Mouse (Mus musculus) hindbrain, embryonic 12.5 days (tissue): ENCODE data around the gene Cers5. TPM values are rescaled to one million over a fixed set of nuclear protein-coding genes. Genes with fewer than 3 reads are reported as not detected.
"Not testable (repeated sequence)": the region's sequence is repeated elsewhere in the genome, so short reads cannot be mapped to it uniquely, and the experiment has no call there.

ENCODE experiments used
- ATAC-seq: fragments of 200-750 bp; cut with Nextera tagmentation; 2 replicates; pipeline ENCODE4 v1.8.0; 2017; ENCODE audit warnings: moderate TSS enrichment; ENCODE audit not compliant: low FRiP score
- H3K27ac ChIP-seq: fragments of 300-500 bp; sonication (generic); 2 replicates; pipeline ENCODE4 v1.5.1; 2016; ENCODE audit warnings: mild to moderate bottlenecking
- H3K27me3 ChIP-seq: fragments of 300-500 bp; sonication (generic); 2 replicates; pipeline ENCODE4 v1.6.1; 2016; ENCODE audit warnings: mild to moderate bottlenecking
- H3K36me3 ChIP-seq: fragments of 300-500 bp; sonication (generic); 2 replicates; pipeline ENCODE4 v1.6.1; 2016; ENCODE audit warnings: mild to moderate bottlenecking
- H3K4me1 ChIP-seq: fragments of 300-500 bp; sonication (generic); 2 replicates; pipeline ENCODE4 v1.6.1; 2016
- H3K4me2 ChIP-seq: fragments of 300-500 bp; sonication (generic); replicated peaks from 2 replicates; pipeline ENCODE4 v1.6.1; 2016; ENCODE audit warnings: mild to moderate bottlenecking
- H3K4me3 ChIP-seq: fragments of 300-500 bp; sonication (generic); 2 replicates; pipeline ENCODE4 v1.5.1; 2016; ENCODE audit warnings: mild to moderate bottlenecking
- H3K9ac ChIP-seq: fragments of 300-500 bp; sonication (generic); 2 replicates; pipeline ENCODE4 v1.6.1; 2016; ENCODE audit warnings: mild to moderate bottlenecking, moderate library complexity
- H3K9me3 ChIP-seq: fragments of 300-500 bp; sonication (generic); replicated peaks from 2 replicates; pipeline ENCODE4 v1.6.1; 2016; ENCODE audit warnings: mild to moderate bottlenecking
- WGBS: fragments of 180-500 bp; shearing (Covaris S2); methylation state at CpG from one replicate; pipeline ENCODE4 v1.1.7; 2016; 5-methylcytosine and 5-hydroxymethylcytosine counted together
- polyA plus RNA-seq: library from polyadenylated mRNA; unstranded; fragments of >200 nt; fragmentation: Nextera tagmentation; extraction: Ambion mirVana; gene quantifications from 2 replicates; pipeline ENCODE4 v1.2.1, GENCODE M21; 2016

Gene Cers5
- polyA plus RNA-seq, 1 experiment from 2014 or later = 66.8 TPM

- Histone ChIP-seq H3K4me1 (peaks cover under 1% of the 10 kb centered on the region), H3K9ac (no peak overlapping the region), H3K9me3 (0 out of 2 replicates have a peak, but pooled peaks cover 4% of the 10 kb centered on the region), H3K27me3 (no peaks in the 10 kb centered on the region), H3K4me3 (no peak overlapping the region), H3K36me3 (peaks cover 57% of the 10 kb centered on the region), H3K27ac (no peak overlapping the region), H3K4me2 (no peak overlapping the region)
- WGBS = 93% methylated on average over 3 of the region's 3 CpGs
- ATAC-seq = no peak
Measured at GRCm38 (mm10) chr15:99731678-99732077, 41.0 kb downstream of the Cers5 start.

- no peak overlapping the region for H3K4me2 ChIP-seq
- H3K9me3 ChIP-seq = 0 out of 2 replicates have a peak, but pooled peaks cover 4% of the 10 kb centered on the region
- H3K27me3 ChIP-seq = no peaks in the 10 kb centered on the region
- H3K9ac ChIP-seq = no peak overlapping the region
- peaks cover 52% of the 10 kb centered on the region for H3K36me3 ChIP-seq
- 97% methylated on average over 2 of the region's 2 CpGs for WGBS
- ATAC-seq = no peak
- peaks cover 6% of the 10 kb centered on the region for H3K4me1 ChIP-seq
- H3K27ac ChIP-seq = no peak overlapping the region
- no peak overlapping the region for H3K4me3 ChIP-seq
Measured at GRCm38 (mm10) chr15:99731167-99731566, 41.5 kb downstream of the Cers5 start.

GRCm38 (mm10) chr15:99729056-99729783, 43.5 kb downstream of the Cers5 start:
- H3K4me1 ChIP-seq = peaks cover 17% of the 10 kb centered on the region
- WGBS = 97% methylated on average over 4 of the region's 4 CpGs
- H3K9me3 ChIP-seq = 0 out of 2 replicates have a peak, but pooled peaks cover 4% of the 10 kb centered on the region
- no peak overlapping the region for H3K4me3 ChIP-seq
- no peaks in the 10 kb centered on the region for H3K27me3 ChIP-seq
- no peak overlapping the region for H3K4me2 ChIP-seq
- H3K36me3 ChIP-seq = peaks cover 35% of the 10 kb centered on the region
- no peak overlapping the region for H3K9ac ChIP-seq
- ATAC-seq = no peak
- H3K27ac ChIP-seq = no peak overlapping the region

- Histone ChIP-seq H3K4me2 (no peak overlapping the region), H3K36me3 (peaks cover 38% of the 10 kb centered on the region), H3K4me1 (peaks cover 27% of the 10 kb centered on the region), H3K4me3 (no peak overlapping the region), H3K9me3 (0 out of 2 replicates have a peak, but pooled peaks cover 4% of the 10 kb centered on the region), H3K27me3 (no peaks in the 10 kb centered on the region), H3K27ac (no peak overlapping the region), H3K9ac (no peak overlapping the region)
- no peak for ATAC-seq
- 96% methylated on average over 5 of the region's 5 CpGs for WGBS
Measured at GRCm38 (mm10) chr15:99728211-99728610, 44.5 kb downstream of the Cers5 start.

GRCm38 (mm10) chr15:99727525-99727924, 45.2 kb downstream of the Cers5 start:
- Histone ChIP-seq H3K4me2 (no peak overlapping the region), H3K4me3 (no peak overlapping the region), H3K27ac (no peak overlapping the region), H3K36me3 (peaks cover 35% of the 10 kb centered on the region), H3K9me3 (0 out of 2 replicates have a peak, but pooled peaks cover 4% of the 10 kb centered on the region), H3K27me3 (no peaks in the 10 kb centered on the region), H3K4me1 (peaks cover 30% of the 10 kb centered on the region), H3K9ac (no peak overlapping the region)
- WGBS = 97% methylated on average over 12 of the region's 12 CpGs
- no peak for ATAC-seq

GRCm38 (mm10) chr15:99727039-99727438, 45.6 kb downstream of the Cers5 start:
- not testable (repeated sequence) for ATAC-seq, H3K9me3 ChIP-seq, H3K4me2 ChIP-seq, H3K27ac ChIP-seq, H3K9ac ChIP-seq, H3K27me3 ChIP-seq, H3K4me3 ChIP-seq
- peaks cover 30% of the 10 kb centered on the region for H3K4me1 ChIP-seq
- H3K36me3 ChIP-seq = peaks cover 36% of the 10 kb centered on the region
- WGBS = 97% methylated on average over 5 of the region's 5 CpGs

GRCm38 (mm10) chr15:99726549-99726948, 46.1 kb downstream of the Cers5 start:
- Histone ChIP-seq H3K4me1 (peaks cover 30% of the 10 kb centered on the region), H3K36me3 (peaks cover 37% of the 10 kb centered on the region), H3K27me3 (no peaks in the 10 kb centered on the region), H3K9me3 (0 out of 2 replicates have a peak, but pooled peaks cover 4% of the 10 kb centered on the region), H3K27ac (peak overlapping the region; percentile 94; the same call in 1 of the 2 replicates), H3K4me3 (peak overlapping the region; percentile 91), H3K9ac (peak overlapping the region; percentile 96), H3K4me2 (peak overlapping the region; percentile 73)
- WGBS = 85% methylated on average over 2 of the region's 2 CpGs
- no peak for ATAC-seq

- H3K4me3 ChIP-seq = peak within 1 kb of the TSS; percentile 91
- H3K9ac ChIP-seq = peak within 1 kb of the TSS; percentile 96
- H3K4me2 ChIP-seq = peak within 1 kb of the TSS; percentile 73
- H3K27ac ChIP-seq = peak within 1 kb of the TSS; percentile 94
- peaks cover 44% of the 10 kb centered on the region for H3K36me3 ChIP-seq
- 0 out of 2 replicates have a peak, but pooled peaks cover 4% of the 10 kb centered on the region for H3K9me3 ChIP-seq
- peak; percentile 95 for ATAC-seq
- no peaks in the 10 kb centered on the region for H3K27me3 ChIP-seq
- under 1% methylated on average over 56 of the region's 68 CpGs for WGBS
- H3K4me1 ChIP-seq = peaks cover 30% of the 10 kb centered on the region
Measured at GRCm38 (mm10) chr15:99725341-99726155, 47.1 kb downstream of the Cers5 start, which contains the start of gene Cox14. Gene Cox14 (plus strand): TSS chr15:99725618.

- WGBS = 9% methylated on average over 16 of the region's 16 CpGs
- H3K36me3 ChIP-seq = peaks cover 52% of the 10 kb centered on the region
- H3K4me1 ChIP-seq = peaks cover 30% of the 10 kb centered on the region
- peak overlapping the region; percentile 44 for H3K9ac ChIP-seq
- H3K27me3 ChIP-seq = no peaks in the 10 kb centered on the region
- H3K4me2 ChIP-seq = peak overlapping the region; percentile 73
- H3K27ac ChIP-seq = peak overlapping the region; percentile 78
- peak; percentile 32 for ATAC-seq
- 0 out of 2 replicates have a peak, but pooled peaks cover 4% of the 10 kb centered on the region for H3K9me3 ChIP-seq
- H3K4me3 ChIP-seq = peak overlapping the region; percentile 91
Measured at GRCm38 (mm10) chr15:99724292-99725021, 48.2 kb downstream of the Cers5 start.

GRCm38 (mm10) chr15:99723515-99724291, 49.0 kb downstream of the Cers5 start:
- peaks cover 30% of the 10 kb centered on the region for H3K4me1 ChIP-seq
- H3K4me3 ChIP-seq = no peak overlapping the region
- H3K27me3 ChIP-seq = no peaks in the 10 kb centered on the region
- no peaks in the 10 kb centered on the region for H3K9me3 ChIP-seq
- peak overlapping the region; percentile 78 for H3K27ac ChIP-seq
- H3K4me2 ChIP-seq = peak overlapping the region; percentile 73; the same call in 1 of the 2 replicates
- 12% methylated on average over 11 of the region's 11 CpGs for WGBS
- H3K9ac ChIP-seq = peak overlapping the region; percentile 38
- ATAC-seq = no peak
- peaks cover 50% of the 10 kb centered on the region for H3K36me3 ChIP-seq

- 47% methylated on average over 10 of the region's 10 CpGs for WGBS
- Histone ChIP-seq H3K36me3 (peaks cover 50% of the 10 kb centered on the region), H3K9me3 (no peaks in the 10 kb centered on the region), H3K27me3 (no peaks in the 10 kb centered on the region), H3K27ac (peak overlapping the region; percentile 78), H3K4me1 (peaks cover 30% of the 10 kb centered on the region), H3K4me2 (no peak overlapping the region), H3K9ac (peak overlapping the region; percentile 6; the same call in 1 of the 2 replicates), H3K4me3 (no peak overlapping the region)
- no peak for ATAC-seq
Measured at GRCm38 (mm10) chr15:99723120-99723514, 49.6 kb downstream of the Cers5 start.
